Mouse (Mus musculus) WW6 (cell line): ENCODE data around the gene Faf2.

ENCODE experiments used
- DNase-seq: peaks from one replicate; pipeline ENCODE4 v3.0.0-alpha.2; 2013; ENCODE audit warnings: low read depth, low spot score

Faf2 gene

GRCm38 (mm10) chr13:54621155-54621932, at the start of gene Faf2:
Gene Faf2 (plus strand): TSS chr13:54621784.
- DNase-seq = peak; percentile 86

- no peak for DNase-seq
Measured at GRCm38 (mm10) chr13:54572621-54573020, 49.0 kb upstream of the Faf2 start.

GRCm38 (mm10) chr13:54574854-54575481, 46.6 kb upstream of the Faf2 start, which contains the start of gene Arl10:
Gene Arl10 (plus strand): TSS chr13:54575015.
- peak; percentile 40 for DNase-seq

DNA sequence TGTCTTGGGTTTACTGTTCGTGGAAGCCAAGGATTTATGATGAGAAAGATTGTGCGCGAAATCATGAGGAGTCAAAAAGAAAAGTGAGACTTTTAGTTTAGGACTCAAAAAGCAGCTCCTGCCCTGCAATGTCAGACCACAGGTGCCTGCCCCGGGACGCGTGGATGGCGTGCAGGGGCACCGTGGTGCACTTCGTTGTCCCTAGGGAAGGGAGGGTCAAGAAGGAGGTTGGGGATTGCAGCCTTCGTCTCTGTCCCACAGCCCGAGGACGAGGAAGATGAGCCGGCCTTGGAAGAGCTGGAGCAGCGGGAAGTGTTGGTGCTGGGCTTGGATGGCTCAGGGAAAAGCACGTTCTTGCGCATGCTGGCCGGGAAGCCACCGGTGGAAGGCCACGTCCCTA, 46.1 kb upstream of the Faf2 start:
- no peak for DNase-seq

DNA sequence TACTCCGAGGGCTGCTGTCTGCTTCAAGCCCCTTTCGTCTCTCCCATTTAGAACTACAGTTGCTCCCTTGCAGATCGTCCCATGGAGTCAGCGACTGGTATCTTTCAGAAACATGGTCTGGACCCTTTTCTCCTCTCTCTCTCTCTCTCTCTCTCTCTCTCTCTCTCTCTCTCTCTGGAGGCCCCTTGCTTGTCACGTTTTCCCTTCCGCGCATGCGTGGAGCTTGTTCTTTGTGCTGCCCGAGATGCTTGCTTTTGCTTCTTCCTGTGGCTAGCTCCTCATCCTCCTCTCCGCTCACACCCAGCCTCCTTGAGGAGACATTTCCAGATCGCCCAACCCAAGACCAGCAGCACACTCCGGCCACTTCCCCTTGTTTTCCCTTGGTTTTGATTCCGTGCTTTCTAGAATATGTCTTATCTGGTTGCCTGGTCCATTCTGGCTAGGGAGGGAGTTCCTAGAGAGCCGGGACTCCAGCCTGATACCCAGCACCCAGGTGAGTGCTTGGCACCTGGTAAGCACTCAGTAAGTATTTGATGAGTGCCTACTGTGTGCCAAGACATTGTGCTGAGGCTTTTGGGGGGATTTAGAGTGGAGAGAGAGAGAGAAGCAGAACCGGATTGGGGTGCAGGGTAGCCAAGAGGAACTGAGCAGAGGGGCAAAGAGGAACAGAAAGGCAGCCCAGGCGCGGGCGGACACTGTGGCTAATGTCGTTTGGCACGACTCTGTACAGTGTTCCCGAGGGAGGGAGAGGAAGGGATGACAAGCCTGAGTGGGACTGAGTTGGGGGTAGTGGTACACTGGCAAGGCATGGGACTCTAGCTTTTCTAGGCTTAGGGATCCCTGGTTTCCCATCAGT, 43.7 kb upstream of the Faf2 start:
- no peak for DNase-seq

GRCm38 (mm10) chr13:54581385-54581784, 40.2 kb upstream of the Faf2 start:
- no peak for DNase-seq

DNA sequence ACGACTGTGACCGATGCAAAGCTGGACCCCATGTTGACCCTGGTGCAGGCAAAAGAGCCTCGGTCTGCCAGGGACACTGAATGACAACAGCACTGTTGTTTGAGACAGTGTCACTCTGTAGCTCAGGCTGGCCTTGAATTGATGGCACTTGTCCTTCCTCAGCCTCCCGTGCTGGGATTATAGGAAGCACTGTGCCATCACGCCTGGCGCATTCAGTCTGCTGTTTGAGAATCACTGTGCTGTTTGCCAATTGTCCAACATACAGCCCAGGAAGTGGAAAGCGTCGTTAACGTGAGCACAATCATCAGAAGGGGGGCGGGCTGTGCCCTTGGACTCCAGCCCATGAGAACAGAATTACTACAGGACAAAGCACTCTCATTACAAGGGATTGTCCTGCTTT, 39.5 kb upstream of the Faf2 start:
- DNase-seq = no peak

GRCm38 (mm10) chr13:54582860-54583259, 38.7 kb upstream of the Faf2 start:
- DNase-seq = no peak

GRCm38 (mm10) chr13:54585831-54586230, 35.8 kb upstream of the Faf2 start:
- DNase-seq = no peak

DNA sequence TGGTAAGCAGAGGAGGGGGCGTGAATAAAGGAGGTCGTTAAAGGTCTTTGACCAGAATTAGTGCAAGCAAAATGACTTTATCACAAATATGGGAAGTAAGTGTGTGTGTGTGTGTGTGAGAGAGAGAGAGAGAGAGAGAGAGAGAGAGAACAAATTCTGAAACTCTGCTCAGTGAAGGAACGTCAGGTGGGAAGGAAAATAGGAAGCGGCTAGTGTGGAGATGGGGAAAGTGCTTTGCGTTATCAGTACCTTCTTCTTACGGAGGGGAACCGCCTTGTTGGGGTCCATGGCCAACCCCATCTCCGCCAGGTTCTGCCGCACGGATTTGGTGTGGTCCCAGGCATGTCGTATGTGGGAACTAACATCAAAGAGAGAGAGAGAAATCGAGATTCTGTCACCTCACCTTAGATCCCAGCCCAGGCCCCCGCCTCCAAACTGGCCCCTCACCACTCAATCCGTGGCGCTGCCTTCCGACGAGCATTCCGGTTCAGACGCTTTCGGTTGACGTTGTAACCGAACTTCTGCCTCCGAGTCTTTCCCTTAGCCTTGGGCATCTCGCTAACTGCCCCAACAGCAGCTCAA, 32.1 kb upstream of the Faf2 start:
- no peak for DNase-seq

- peak; percentile 95 for DNase-seq
Measured at GRCm38 (mm10) chr13:54589996-54590951, 31.3 kb upstream of the Faf2 start, which contains the start of the genes Nop16 and Higd2a. Gene Nop16 (minus strand): TSS chr13:54590090. Gene Higd2a (plus strand): TSS chr13:54590207.

GRCm38 (mm10) chr13:54591776-54592356, 29.7 kb upstream of the Faf2 start:
- no peak for DNase-seq

- DNase-seq = no peak
Measured at GRCm38 (mm10) chr13:54593617-54594016, 28.0 kb upstream of the Faf2 start.

GRCm38 (mm10) chr13:54596107-54596690, 25.4 kb upstream of the Faf2 start:
- no peak for DNase-seq

DNA sequence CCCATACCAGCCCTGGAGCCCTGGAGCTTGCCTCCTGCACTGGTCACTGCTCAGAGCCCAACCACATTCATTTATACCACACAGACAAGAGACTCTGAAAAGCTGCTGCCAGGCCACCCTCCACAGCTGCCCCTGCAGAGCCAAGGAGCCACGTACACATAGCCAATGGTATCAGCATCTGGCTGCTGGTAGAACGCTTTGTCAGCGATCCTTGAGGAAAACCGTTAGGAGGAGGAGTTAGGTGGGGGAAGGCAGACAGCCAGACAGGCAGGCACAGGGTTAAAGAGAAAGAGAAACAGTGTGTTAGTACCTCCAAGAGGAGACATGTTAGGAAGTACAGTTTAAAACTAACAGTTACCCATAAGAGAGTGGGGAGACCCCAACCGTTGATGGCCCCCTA, 24.7 kb upstream of the Faf2 start:
- no peak for DNase-seq

GRCm38 (mm10) chr13:54598622-54599143, 22.9 kb upstream of the Faf2 start:
- no peak for DNase-seq

DNA sequence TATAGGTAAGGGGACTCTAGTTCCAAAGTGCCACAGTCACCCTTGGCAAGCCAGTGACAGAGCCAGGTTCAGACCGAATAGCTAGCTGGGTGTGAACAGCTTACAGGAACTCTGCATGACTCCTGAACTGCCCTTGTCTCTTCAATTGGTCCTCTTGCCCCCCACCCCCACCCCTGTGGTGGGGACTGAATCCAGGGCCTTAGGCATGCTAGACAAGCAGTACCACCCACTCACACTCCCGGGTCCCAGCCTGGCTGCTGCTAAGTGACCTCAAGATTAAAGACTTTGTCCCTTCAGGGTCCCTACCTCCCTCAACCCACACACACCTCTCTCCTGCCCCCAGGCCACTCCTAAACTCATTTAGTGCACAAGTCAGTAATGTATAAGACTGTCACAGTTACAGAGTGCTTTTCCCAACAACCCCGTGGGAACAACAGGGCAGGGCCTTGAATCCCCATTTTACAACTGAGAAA, 18.9 kb upstream of the Faf2 start:
- DNase-seq = no peak

DNA sequence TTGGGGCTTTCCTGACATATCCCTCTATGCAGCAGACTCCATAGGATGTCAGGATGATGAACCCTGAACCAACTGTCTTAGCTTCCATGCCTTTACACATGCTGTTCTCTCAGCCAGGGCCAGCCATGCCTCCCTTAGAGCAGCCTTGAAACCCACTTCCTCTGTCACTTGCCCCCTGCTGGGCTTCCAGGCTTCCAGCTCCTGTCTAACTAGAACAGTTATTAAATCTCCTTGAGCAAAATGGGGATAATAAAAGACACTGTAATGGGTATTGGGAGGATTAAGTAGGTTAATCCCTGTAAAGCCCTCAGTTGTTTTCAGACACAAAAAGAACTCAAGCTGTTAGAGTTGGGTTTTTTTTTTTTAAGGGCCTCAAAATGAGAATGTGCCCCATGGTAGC, 18.1 kb upstream of the Faf2 start:
- no peak for DNase-seq

GRCm38 (mm10) chr13:54604221-54604620, 17.4 kb upstream of the Faf2 start:
- DNase-seq = no peak
